Mouse (Mus musculus): ENCODE measurements around the gene Myrip. TPM values are rescaled to one million over a fixed set of nuclear protein-coding genes. Genes with fewer than 3 reads are reported as not detected.
"Not testable (repeated sequence)": the region's sequence is repeated elsewhere in the genome, so short reads cannot be mapped to it uniquely, and the experiment has no call there.

Myrip gene
- polyA plus RNA-seq, 1 experiment from 2014 or later = 0.84 TPM

GRCm38 (mm10) chr9:120296938-120297337 is 4.4 kb upstream of the Myrip start:
- WGBS = 90% methylated on average over 1 of the region's 1 CpGs
- no peaks in the 10 kb centered on the region for H3K4me1 ChIP-seq
- H3K4me2 ChIP-seq (replicated peaks) = no peak overlapping the region
- no peak overlapping the region for H3K4me3 ChIP-seq (replicated peaks)
- H3K36me3 ChIP-seq = no peaks in the 10 kb centered on the region
- H3K9ac ChIP-seq = no peak overlapping the region
- peaks cover 14% of the 10 kb centered on the region for H3K27me3 ChIP-seq
- H3K27ac ChIP-seq (replicated peaks) = no peak overlapping the region
- ATAC-seq (ENCODE audit: insufficient number of reproducible peaks, low FRiP score, low TSS enrichment, low read depth) = no peak
- 0 out of 2 replicates have a peak, but pooled peaks cover 2% of the 10 kb centered on the region for H3K9me3 ChIP-seq (replicated peaks)

- 0 out of 2 replicates have a peak, but pooled peaks cover 6% of the 10 kb centered on the region for H3K9me3 ChIP-seq (replicated peaks)
- H3K9ac ChIP-seq = no peak overlapping the region
- no peak overlapping the region for H3K4me3 ChIP-seq (replicated peaks)
- H3K4me2 ChIP-seq (replicated peaks) = no peak overlapping the region
- H3K27me3 ChIP-seq = peaks cover 39% of the 10 kb centered on the region
- no peak overlapping the region for H3K27ac ChIP-seq (replicated peaks)
- H3K36me3 ChIP-seq = no peaks in the 10 kb centered on the region
- no peak for ATAC-seq (ENCODE audit: insufficient number of reproducible peaks, low FRiP score, low TSS enrichment, low read depth)
- 51% methylated on average over 2 of the region's 2 CpGs for WGBS
- peaks cover 16% of the 10 kb centered on the region for H3K4me1 ChIP-seq
Observed at GRCm38 (mm10) chr9:120299429-120299828, 1.9 kb upstream of the Myrip start.

GRCm38 (mm10) chr9:120302980-120303452 is 1.7 kb downstream of the Myrip start:
- Histone ChIP-seq H3K4me2 (replicated peaks) (peak overlapping the region; percentile 97), H3K9me3 (replicated peaks) (0 out of 2 replicates have a peak, but pooled peaks cover 6% of the 10 kb centered on the region), H3K4me3 (replicated peaks) (peak overlapping the region; percentile 52), H3K9ac (no peak overlapping the region), H3K36me3 (no peaks in the 10 kb centered on the region), H3K27ac (replicated peaks) (no peak overlapping the region), H3K4me1 (peaks cover 19% of the 10 kb centered on the region), H3K27me3 (peaks cover 71% of the 10 kb centered on the region)
- 0 out of 2 replicates have a peak, but pooled peaks have one; percentile 12 for ATAC-seq (ENCODE audit: insufficient number of reproducible peaks, low FRiP score, low TSS enrichment, low read depth)
- 9% methylated on average over 19 of the region's 19 CpGs for WGBS

- Histone ChIP-seq H3K4me3 (replicated peaks) (peak overlapping the region; percentile 52), H3K9me3 (replicated peaks) (0 out of 2 replicates have a peak, but pooled peaks cover 6% of the 10 kb centered on the region), H3K4me2 (replicated peaks) (peak overlapping the region; percentile 97), H3K9ac (no peak overlapping the region), H3K4me1 (peaks cover 19% of the 10 kb centered on the region), H3K27me3 (peaks cover 75% of the 10 kb centered on the region), H3K36me3 (no peaks in the 10 kb centered on the region), H3K27ac (replicated peaks) (no peak overlapping the region)
- WGBS = under 1% methylated on average over 89 of the region's 103 CpGs
- ATAC-seq (ENCODE audit: insufficient number of reproducible peaks, low FRiP score, low TSS enrichment, low read depth) = peak; percentile 58
Observed at GRCm38 (mm10) chr9:120303453-120304299, 2.4 kb downstream of the Myrip start.

- Histone ChIP-seq H3K36me3 (no peaks in the 10 kb centered on the region), H3K4me1 (peaks cover 19% of the 10 kb centered on the region), H3K4me3 (replicated peaks) (peak overlapping the region; percentile 52), H3K9me3 (replicated peaks) (0 out of 2 replicates have a peak, but pooled peaks cover 6% of the 10 kb centered on the region), H3K27ac (replicated peaks) (no peak overlapping the region), H3K4me2 (replicated peaks) (peak overlapping the region; percentile 97), H3K9ac (no peak overlapping the region), H3K27me3 (peaks cover 75% of the 10 kb centered on the region)
- WGBS = 2% methylated on average over 54 of the region's 54 CpGs
- no peak for ATAC-seq (ENCODE audit: insufficient number of reproducible peaks, low FRiP score, low TSS enrichment, low read depth)
Observed at GRCm38 (mm10) chr9:120304300-120305137, 3.2 kb downstream of the Myrip start.

- Histone ChIP-seq H3K4me1 (no peaks in the 10 kb centered on the region), H3K9ac (no peak overlapping the region), H3K4me2 (replicated peaks) (no peak overlapping the region), H3K4me3 (replicated peaks) (no peak overlapping the region), H3K36me3 (no peaks in the 10 kb centered on the region), H3K27me3 (0 out of 2 replicates have a peak, but pooled peaks cover 3% of the 10 kb centered on the region), H3K27ac (replicated peaks) (no peak overlapping the region), H3K9me3 (replicated peaks) (no peaks in the 10 kb centered on the region)
- 53% methylated on average over 3 of the region's 3 CpGs for WGBS
- peak; percentile 47; the same call in 1 of the 2 replicates for ATAC-seq (ENCODE audit: insufficient number of reproducible peaks, low FRiP score, low TSS enrichment, low read depth)
Observed at GRCm38 (mm10) chr9:120315171-120315570, 13.9 kb downstream of the Myrip start.

- Histone ChIP-seq H3K27ac (replicated peaks) (no peak overlapping the region), H3K36me3 (no peaks in the 10 kb centered on the region), H3K4me2 (replicated peaks) (no peak overlapping the region), H3K9me3 (replicated peaks) (no peaks in the 10 kb centered on the region), H3K4me1 (no peaks in the 10 kb centered on the region), H3K9ac (no peak overlapping the region), H3K4me3 (replicated peaks) (no peak overlapping the region), H3K27me3 (0 out of 2 replicates have a peak, but pooled peaks cover 3% of the 10 kb centered on the region)
- no peak for ATAC-seq (ENCODE audit: insufficient number of reproducible peaks, low FRiP score, low TSS enrichment, low read depth)
- 71% methylated on average over 9 of the region's 9 CpGs for WGBS
Observed at GRCm38 (mm10) chr9:120319099-120319498, 17.8 kb downstream of the Myrip start.

GRCm38 (mm10) chr9:120320573-120320972 is 19.3 kb downstream of the Myrip start:
- Histone ChIP-seq H3K36me3 (no peaks in the 10 kb centered on the region), H3K27ac (replicated peaks) (no peak overlapping the region), H3K27me3 (0 out of 2 replicates have a peak, but pooled peaks cover 3% of the 10 kb centered on the region), H3K4me1 (no peaks in the 10 kb centered on the region), H3K9me3 (replicated peaks) (no peaks in the 10 kb centered on the region), H3K4me3 (replicated peaks) (no peak overlapping the region), H3K4me2 (replicated peaks) (no peak overlapping the region), H3K9ac (no peak overlapping the region)
- 90% methylated on average over 2 of the region's 2 CpGs for whole genome bisulfite sequencing
- ATAC-seq (ENCODE audit: insufficient number of reproducible peaks, low FRiP score, low TSS enrichment, low read depth) = no peak

- H3K9me3 ChIP-seq (replicated peaks) = no peaks in the 10 kb centered on the region
- no peaks in the 10 kb centered on the region for H3K36me3 ChIP-seq
- WGBS = 71% methylated on average over 15 of the region's 15 CpGs
- H3K4me1 ChIP-seq = no peaks in the 10 kb centered on the region
- no peak for ATAC-seq (ENCODE audit: insufficient number of reproducible peaks, low FRiP score, low TSS enrichment, low read depth)
- H3K27ac ChIP-seq (replicated peaks) = no peak overlapping the region
- no peak overlapping the region for H3K4me2 ChIP-seq (replicated peaks)
- 0 out of 2 replicates have a peak, but pooled peaks cover 3% of the 10 kb centered on the region for H3K27me3 ChIP-seq
- no peak overlapping the region for H3K4me3 ChIP-seq (replicated peaks)
- no peak overlapping the region for H3K9ac ChIP-seq
Observed at GRCm38 (mm10) chr9:120322702-120323426, 21.6 kb downstream of the Myrip start.

GRCm38 (mm10) chr9:120331048-120331447 is 29.7 kb downstream of the Myrip start:
- H3K9ac ChIP-seq; ATAC-seq (ENCODE audit: insufficient number of reproducible peaks, low FRiP score, low TSS enrichment, low read depth); H3K36me3 ChIP-seq; H3K9me3 ChIP-seq (replicated peaks); H3K4me2 ChIP-seq (replicated peaks); H3K4me3 ChIP-seq (replicated peaks); H3K27ac ChIP-seq (replicated peaks); H3K4me1 ChIP-seq; H3K27me3 ChIP-seq: not testable (repeated sequence)
- WGBS = 80% methylated on average over 3 of the region's 3 CpGs

Measured in embryonic facial prominence, embryonic 15.5 days (tissue).